Mouse (Mus musculus) right cerebral cortex, postnatal 25 days (tissue): ENCODE results near the gene Zfp111.

Experiments
- DNase-seq: peaks from one replicate; pipeline ENCODE4 v3.0.0; 2022

Gene Zfp111

GRCm38 (mm10) chr7:24211343-24211742 lies at the start of gene Zfp111:
Gene Zfp111 (minus strand): TSS chr7:24211443.
- DNase-seq, result no peak

GRCm38 (mm10) chr7:24260000-24260312 lies 48.7 kb upstream of the Zfp111 start:
- no peak for DNase-seq

DNA sequence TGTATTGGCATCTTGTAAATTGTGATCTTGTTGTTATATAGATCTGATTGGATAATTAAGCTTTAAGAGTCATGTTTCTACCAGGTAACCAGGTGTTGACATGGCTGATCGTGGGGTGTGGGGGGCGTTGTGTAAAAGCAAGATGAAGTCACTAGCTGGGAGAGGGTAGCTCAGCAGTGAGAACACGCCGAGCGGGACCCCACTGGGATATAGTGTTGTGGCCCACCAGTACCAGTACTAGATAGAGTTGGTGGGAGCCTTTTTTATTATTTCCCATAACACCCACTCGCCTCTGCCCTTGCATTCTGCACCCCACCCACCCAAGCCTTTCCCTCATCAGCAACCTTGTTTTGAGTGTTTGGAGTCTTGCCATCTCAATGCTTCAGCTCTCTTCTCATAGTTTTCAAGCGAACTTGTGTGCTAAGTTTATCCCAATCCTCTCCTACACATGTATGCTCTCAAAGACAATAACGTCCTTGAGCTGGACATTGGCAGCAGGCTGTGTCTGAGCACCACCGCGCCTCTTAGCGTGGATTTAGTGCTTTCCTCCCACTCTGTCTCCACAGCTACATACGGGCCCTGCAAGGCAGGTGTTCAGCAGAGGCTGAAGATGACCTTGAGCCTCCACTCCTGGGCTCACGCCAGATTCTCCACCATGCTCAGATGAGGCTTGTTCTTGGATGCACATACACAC lies 48.2 kb upstream of the Zfp111 start:
- no peak for DNase-seq

GRCm38 (mm10) chr7:24254633-24255474 lies 43.6 kb upstream of the Zfp111 start, which contains the start of gene Zfp108:
Gene Zfp108 (plus strand): TSS chr7:24254794.
- peak; percentile 85 for DNase-seq

- DNase-seq, result no peak
Observed at GRCm38 (mm10) chr7:24253779-24254615, 42.8 kb upstream of the Zfp111 start.

- DNase-seq, result peak; percentile 83
Observed at GRCm38 (mm10) chr7:24237040-24237791, 26.0 kb upstream of the Zfp111 start, which contains the start of gene Zfp109. Gene Zfp109 (minus strand): TSS chr7:24237560.

- no peak for DNase-seq
Observed at GRCm38 (mm10) chr7:24210296-24210695, 947 bp downstream of the Zfp111 start.

GRCm38 (mm10) chr7:24208282-24208886 lies 2.9 kb downstream of the Zfp111 start:
- no peak for DNase-seq

GRCm38 (mm10) chr7:24207488-24208261 lies 3.6 kb downstream of the Zfp111 start:
- peak; percentile 80 for DNase-seq

GRCm38 (mm10) chr7:24196961-24197360 lies 14.3 kb downstream of the Zfp111 start:
- no peak for DNase-seq

DNA sequence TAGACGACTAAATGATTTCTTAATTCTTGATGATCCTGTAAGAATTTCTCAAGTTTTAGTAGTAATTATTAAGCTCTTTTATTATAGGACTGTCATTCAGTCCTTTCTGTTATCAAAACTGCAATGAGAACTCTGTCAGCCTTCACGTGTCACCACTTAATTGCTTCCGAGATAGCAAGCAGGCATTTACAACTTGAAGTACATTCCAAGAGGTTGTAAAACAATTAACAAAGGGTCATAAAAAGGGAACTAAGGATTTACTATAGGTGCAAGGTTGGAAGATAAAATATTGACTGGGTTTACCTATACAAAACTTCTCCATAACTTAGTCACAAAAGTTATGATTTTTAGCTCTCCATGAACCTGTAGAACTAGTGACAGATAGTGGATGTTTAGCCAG lies 18.1 kb downstream of the Zfp111 start:
- no peak for DNase-seq

DNA sequence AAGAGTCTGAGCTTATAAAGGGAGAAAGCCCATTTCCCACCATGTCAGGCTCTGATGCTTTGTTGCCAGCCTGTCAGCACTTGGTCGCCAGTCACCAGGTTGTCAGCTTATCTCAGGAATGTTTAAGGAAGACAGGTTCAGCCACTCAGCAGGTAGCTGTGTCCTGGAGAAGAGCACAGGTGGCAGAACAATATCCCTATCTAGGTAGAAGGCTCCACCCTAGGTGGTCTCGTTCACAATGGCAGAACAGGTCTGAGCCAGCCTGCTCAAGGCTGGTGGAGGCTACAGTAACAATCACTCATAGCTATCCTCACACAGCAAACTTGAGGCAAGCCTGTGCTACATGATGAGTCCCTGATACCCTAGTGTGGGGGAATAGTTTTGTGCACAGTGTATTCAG lies 19.9 kb downstream of the Zfp111 start:
- DNase-seq, result no peak

GRCm38 (mm10) chr7:24189571-24189944 lies 21.7 kb downstream of the Zfp111 start:
- DNase-seq, result no peak

GRCm38 (mm10) chr7:24188901-24189570 lies 22.2 kb downstream of the Zfp111 start:
- DNase-seq, result no peak

GRCm38 (mm10) chr7:24187611-24188010 lies 23.6 kb downstream of the Zfp111 start:
- DNase-seq, result no peak

GRCm38 (mm10) chr7:24175337-24175711 lies 35.9 kb downstream of the Zfp111 start:
- no peak for DNase-seq

GRCm38 (mm10) chr7:24174618-24175336 lies 36.5 kb downstream of the Zfp111 start, which contains the start of gene Zfp114:
Gene Zfp114 (plus strand): TSS chr7:24175060.
- peak; percentile 82 for DNase-seq

- DNase-seq, result no peak
Observed at GRCm38 (mm10) chr7:24172191-24172590, 39.1 kb downstream of the Zfp111 start.

- no peak for DNase-seq
Observed at GRCm38 (mm10) chr7:24153272-24153671, 58.0 kb downstream of the Zfp111 start.
